Mouse (Mus musculus) urinary bladder, postnatal 10 days (tissue): ENCODE measurements around the gene Gna12.

Experiments used
- DNase-seq: peaks from one replicate; pipeline ENCODE4 v3.0.0; 2022; ENCODE audit warnings: low spot score

Gna12 gene

DNA sequence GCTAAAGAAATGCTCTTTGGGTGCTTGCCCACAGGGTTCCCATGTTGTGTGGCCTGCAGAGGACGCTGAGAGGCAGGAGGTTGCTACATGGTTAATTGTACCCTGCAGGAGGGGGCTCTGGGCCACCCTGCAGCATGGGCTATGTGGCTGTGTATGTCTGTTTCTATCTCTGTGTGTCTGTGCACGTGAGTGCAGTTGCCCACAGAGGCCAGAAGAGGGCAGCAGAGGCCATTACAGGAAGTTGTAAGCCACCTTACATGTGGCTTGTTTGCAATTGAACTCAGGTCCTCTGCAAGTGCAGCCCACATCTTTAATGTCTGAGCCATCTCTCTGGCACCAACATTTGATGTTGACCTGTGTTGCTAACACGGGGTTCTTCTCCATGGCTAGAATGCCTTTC, 77.6 kb downstream of the Gna12 start:
- no peak for DNase-seq

DNA sequence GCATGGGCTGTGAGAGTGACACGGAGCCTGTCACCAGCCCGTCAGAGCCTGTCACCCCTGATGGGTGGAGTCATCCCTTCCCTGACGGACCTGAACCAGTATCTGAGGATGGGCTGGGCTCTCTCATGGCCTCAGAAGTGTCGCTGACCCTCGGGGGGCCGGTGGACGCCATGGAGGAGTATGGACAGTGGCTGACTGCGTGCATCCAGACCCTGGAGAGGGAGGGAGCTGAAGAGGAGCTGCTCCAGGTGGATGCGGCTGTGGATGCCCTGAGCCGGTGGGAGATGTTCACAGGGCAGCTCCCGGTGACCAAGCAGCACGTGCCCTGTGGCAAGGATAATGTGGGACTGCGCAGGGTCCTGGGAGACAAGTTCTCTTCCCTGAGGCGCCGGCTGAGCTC, 78.2 kb downstream of the Gna12 start:
- no peak for DNase-seq

DNA sequence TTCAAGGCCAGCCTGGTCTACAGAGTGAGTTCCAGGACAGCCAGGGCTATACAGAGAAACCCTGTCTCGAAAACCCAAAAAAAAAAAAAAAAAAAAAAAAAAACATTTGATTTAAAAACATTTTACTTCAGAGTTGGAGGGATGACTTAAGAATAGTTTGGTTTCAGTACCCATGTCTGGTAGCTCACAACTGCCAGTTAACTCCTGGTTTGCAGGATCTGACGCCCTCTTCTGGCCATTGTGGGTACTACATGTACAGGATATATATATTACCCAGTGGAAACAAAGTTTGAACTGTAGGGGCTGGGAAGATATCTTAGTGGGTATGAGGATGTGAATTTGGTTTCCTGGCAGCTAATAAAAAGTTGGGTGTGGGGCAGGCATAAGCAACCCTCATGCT, 79.3 kb downstream of the Gna12 start:
- DNase-seq: no peak

DNA sequence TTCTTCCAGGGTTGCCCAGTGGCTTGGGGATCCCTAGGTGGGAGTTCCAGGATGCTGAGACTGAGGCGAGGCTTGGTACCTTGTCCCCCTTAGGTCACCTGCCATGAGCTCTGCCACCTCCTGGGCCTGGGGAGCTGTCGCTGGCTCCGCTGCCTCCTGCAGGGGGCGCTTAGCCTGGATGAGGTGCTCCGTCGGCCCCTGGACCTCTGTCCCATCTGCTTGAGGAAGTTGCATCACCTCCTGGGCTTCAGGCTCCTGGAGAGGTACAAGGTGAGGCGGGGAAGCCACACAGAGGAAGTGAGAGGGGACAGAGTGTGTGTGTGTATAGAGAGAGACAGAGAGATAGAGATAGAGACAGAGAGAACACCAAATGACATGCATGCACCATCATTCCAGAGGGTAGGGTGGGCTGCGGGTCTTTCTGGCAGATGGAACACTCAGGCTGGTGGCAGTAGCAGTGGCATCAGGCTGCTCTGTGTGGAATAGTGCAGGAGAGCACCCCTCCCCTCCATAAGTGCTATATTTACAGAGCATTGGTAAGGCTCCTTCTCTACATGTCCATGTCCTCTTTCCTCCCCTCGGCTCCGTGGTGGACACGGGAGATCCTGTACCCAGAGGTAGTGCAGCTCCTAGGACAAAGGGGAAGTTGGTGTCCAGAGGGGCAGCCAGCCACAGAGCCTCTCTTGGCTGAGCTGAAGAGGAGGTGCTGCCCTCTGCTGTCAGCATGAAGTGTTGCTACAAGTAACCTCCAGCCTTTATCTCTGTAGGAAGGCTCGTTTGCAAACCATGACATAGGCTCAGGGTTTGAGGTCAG, 81.0 kb downstream of the Gna12 start:
- DNase-seq: no peak

DNA sequence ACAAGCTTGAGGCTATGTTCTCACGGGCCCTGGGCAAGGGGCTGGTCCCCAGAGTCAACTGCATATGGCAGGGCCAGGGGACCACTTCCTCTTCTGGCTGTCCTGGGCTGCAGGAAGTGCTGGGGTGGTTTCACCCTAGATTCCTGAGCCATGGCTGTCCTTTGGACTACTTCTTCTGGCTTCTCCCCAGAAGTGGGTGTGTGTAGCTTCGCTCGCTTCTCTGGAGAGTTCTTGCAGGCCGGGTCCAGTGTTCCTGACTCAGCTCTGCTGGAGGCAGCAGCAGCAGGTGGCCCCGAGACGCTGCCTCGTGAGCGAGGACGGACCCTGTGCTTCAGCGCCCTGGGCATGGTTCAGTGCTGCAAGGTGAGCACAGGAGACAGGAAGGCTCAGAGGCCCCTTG, 81.8 kb downstream of the Gna12 start:
- DNase-seq: no peak

DNA sequence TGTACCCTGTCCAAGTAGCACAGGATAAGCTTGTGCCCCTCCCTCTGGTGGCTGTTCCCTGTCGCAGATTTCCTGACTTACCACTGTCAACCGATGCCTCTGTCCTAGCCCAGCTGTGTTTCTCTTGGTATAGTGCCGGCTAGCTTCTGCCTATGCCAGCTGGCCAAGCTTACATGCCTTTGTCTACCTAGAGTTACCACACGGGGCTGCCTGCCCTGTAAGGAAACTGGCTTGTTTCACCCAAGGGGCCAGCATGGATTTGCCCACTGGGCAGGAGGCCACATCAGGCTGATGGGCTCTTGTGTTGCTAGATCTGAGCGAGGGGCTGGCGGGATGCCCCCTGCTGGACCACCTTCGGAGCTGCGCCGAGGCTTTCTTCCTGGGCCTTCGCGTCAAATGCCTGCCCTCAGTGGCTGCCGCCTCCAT, 86.5 kb downstream of the Gna12 start:
- no peak for DNase-seq

DNA sequence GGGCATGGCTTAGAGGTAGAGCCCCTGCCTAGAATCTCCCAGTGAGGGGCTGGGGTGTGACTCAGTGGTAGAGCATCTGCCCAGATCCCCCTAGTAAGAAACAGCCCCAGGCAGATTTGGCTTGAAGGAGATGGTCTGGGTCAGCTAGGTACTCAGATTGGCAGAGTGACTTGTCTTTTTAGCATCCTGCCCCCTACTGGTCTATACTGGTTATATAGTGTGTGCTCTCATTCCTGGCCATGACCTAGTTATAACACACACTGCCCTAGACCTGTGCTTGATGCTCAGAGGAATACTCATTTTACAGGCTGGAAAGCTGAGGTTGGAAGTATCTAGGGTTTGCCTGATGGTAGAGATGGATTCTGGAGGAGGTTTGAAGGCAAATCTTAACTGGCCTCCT, 88.4 kb downstream of the Gna12 start:
- no peak for DNase-seq

DNA sequence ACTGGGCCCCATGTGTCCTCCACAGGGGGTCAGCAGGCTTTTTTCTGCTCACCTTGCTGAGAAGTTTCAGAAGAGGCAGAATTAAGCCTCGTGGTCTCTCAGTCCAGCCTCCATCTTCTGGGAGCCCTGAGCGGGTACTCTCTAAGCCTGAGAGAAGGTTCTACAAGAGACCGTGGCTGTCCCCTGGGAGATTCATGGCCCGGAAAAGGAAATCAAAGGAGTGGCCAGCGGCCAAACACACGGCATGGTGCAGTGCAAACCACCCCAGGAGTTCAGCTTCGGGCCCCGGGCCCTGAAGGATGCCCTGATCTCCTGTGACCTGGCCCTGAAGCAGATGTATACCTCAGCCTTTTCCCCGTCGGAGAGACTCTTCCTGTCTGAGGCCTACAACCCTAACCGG, 89.2 kb downstream of the Gna12 start:
- no peak for DNase-seq

DNA sequence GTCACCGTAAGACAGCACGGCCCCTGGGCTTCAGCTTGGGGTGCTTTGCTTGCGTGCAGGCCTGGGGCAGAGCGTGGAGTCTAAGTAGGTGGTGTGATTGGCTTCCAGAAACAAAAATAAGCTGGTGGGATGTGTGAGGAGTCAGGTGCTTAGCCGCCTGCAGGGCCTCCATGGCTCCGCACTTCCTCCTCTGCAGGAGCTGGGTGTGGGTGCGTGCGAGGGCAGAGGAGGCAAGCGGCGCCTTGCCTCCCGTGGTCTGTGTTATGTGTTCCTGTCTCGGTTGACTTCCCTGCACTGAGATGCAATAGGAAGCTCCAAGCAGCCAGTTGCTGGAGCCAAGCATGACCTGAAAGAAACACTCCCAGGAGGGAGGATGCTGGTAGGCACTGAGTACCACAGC, 90.4 kb downstream of the Gna12 start:
- DNase-seq: no peak

DNA sequence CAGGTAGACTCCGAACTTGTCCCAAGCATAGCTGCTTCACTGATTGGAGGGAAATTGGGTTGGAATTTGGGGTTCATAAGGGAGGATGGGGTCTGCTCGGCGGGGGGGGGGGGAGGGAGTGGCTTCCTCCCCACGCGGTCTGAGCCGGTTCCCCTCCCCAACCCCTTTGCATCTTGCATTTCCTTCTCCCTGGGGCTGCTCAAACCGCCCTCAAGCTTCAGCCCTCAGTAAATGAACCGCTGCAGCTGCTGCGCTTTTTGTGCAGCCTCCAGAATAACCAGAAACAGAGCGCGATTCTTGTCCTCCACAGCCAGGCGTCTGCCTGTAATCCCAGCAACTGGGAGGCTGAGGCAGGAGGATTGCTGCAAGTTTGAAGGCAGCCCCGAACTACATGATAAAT, 94.1 kb downstream of the Gna12 start:
- no peak for DNase-seq

DNA sequence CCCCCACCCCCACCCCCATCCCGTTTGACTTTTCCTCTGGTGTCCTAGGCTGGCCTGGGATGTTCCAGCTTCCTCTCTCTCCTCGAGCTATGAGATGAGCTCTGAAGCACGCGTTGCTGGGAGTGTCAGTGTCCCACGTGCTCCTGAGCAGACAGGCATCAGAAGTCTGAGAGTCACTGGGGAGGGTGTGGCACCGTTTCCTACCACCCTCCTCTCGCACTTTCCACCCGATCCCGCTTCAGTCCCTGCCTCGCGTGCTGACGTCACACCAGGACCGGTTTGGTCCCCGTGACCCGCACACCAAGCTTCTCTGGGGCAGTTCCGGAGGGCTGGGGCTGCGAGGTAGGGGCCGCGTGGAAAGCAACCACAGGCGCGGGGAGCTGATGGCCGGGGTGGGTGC, 94.9 kb downstream of the Gna12 start:
- no peak for DNase-seq

DNA sequence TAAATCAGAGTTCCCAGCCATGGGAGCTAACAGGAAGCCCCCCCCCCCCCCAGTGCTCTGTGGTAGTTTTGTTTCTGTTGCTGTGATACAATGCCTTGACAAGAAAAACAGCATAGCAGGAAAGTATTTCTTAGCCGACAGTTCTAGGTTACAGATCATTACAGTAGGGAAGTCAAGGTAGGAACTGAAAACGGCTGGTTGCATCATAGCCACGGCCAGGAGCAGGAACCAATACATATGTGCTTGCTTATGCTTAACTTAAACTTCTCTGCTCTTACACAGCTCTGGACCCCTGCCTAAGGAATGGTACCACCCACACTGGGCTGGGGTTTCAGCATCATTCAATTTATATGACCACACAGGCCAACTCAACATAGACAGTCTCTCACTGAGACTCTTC, 96.9 kb downstream of the Gna12 start:
- DNase-seq: no peak

DNA sequence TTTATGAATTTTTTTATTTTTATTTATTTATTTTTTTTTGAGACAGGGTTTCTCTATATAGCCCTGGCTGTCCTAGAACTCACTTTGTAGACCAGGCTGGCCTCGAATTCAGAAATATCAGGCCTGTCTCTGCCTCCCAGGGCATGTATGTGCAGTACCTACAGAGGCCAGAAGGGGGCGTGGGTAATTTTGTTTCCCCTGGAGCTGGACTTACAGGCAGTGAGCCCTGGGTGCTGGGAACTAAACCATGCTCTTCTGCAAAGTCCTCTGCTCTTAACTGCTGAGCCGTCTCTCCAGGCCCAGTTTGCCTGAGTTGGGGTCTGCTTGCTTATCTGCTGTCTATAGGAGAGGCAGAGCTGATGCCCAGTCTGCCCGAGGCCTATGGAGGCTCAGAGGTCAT, 98.0 kb downstream of the Gna12 start:
- DNase-seq: no peak

DNA sequence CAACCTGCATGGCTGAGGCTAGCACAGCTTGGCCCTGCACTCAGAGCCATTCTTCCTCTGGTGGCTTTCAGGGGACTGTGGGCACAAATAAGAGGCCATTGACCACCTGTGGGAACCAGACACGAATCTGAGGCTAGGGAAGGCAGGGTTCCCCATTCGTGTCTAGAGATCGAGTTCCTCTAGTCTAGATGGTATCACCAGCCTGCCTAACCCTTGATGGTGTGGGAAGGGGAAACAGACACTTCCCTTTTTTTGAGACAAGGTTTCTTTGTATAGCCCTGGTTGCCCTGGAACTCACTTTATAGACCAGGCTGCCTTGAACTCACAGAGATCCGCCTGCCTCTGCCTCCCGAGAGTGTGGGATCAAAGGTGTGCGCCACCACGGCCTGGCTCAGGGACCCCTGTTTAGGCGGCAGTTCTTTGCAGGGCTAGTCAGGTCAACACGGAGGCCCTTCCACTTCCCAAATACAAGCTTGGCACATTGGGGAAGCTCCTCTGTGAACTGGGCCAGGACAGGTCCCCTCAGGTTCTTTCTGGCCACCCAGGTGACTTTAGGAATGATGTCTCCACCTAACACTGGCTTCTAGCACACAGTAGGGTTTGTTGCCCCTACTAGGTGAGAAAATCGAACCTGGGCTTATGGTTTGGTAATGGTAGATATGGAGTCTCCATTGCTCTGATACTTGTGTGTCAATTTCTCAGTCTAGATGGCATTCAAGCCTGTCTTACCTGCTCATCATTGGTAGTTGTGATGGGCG, 99.0 kb downstream of the Gna12 start:
- DNase-seq: no peak

DNA sequence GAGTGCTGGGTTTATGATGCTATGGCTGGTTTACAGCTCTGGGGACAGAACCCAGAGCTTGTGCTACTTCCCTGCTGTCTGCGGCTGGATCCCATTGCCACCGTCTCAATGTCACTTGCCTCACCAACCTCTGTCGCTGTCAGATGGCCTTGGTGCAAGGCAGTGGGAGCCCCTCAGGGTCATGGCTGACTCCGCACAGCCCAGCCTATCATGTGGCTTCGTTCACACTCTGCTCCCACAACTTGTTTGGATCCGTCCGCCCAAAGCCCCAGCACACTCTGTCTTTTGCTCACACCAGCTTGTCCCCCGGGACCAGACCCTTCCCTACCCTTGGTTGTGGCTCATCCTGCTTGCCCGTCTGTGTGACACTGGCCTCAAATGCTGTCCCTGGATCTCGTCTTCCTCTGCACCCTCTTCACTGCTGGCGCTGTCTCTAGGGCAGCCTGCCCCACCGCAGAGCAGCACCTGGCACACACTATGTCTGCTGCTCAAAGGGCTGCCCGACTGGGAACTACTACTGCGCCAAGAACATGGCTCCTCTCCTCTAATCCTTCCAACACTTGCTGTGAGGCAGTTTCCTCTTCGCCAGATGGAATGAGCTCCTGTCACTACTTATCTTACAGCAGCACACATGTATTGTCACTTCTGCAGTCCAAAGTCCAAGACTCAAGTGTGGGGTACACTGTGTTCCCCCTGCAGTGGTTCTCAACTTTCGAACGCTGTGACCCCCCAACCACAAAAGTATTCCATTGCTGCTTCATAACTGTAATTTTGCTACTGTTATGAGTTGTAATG, 103.1 kb downstream of the Gna12 start:
- DNase-seq: no peak

DNA sequence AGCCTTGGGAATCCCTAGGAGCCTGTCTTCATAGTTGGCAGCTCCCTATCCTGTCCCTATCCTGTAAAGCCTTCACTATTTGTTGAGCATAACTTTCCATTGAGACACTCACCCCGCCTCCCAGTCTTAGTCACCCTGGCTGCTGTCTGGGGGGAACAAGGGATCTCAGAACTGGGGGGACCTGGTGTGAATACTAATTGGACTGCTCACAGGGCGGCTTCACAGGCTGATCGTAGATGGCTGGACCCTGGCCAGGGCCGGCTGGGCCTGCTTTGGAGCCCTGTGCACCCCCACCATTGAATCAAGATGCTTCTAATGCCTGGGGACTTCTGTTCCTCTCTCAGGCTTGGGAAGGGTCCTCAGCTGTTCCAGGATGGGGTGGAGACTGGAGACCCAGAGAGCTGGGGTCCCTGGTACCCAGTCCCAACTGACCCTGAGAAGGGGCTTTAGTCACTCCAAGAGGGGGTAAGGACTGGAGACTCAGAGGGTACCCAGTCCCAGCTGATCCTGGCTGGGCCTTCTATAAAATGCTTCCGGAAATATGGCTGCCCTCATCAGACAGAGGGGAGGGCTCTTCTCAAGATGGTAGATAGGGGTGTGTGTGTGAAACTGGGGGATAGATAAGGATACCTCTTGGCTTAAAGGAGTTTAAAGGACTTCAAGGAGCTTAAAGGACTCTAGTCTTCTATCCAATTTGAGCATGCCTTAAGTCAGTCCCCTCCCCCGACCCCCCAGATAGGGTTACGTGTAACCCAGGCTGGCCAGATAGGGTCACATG, 104.0 kb downstream of the Gna12 start:
- DNase-seq: no peak

DNA sequence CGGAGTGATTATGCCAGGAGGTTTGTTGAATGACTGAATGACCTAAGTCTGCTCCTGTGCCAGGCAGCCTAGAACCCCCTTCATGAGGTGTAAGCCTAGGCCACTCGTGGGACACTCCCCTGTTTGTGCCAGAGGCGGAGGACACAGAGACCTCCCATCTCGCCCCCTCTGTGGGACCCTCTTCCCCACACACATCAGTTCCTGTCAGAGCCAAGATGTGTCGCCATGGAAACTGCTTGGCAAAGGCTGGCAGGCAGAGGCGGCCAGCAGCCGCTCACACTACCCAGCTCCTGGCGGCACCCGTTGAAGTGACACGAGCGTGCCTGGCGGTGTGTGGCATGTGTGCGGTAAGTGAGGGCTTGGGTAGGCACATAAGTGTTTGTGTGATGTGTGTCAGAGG, 106.4 kb downstream of the Gna12 start, which contains the start of gene Amz1:
Amz1 (plus strand) TSS at position 306 of the 400 bp plus-strand sequence.
- no peak for DNase-seq

DNA sequence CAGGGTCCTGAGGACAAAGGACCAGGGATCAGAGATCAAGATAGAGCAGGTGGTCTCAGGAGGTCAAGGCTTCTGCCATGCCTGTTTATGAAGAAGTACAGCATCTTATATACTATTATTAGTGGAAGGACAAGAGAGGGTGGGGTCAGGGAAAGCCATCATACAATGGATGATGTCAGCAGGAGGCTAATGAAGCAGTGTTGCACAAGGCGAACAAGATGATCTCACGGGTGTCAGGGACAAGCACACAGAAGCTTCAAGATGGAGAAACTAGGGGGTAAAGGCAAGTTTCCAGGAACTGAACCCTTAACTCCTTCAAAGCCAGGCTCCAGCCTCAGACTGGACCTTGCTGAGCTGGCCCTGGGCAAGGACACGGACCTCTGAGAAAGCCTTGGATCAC, 108.1 kb downstream of the Gna12 start:
- DNase-seq: no peak

DNA sequence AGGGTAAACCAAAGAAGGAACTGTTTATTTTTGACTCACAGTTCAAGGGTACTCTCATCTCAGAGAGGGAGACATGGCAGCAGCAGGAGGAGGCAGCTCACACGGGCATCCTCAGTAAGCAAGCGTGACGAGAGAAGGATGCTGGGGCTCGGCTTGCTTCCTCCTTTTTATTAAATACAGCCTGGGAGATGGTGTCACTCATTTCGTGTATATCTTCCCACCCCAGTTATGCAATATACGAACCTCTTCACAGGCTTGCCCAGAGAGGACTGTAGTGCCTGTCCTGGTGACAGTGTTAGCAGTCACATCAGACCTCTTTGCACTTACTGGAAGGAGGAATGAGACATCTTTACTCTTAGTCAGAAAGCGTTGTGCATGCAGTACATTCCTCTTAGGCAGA, 109.5 kb downstream of the Gna12 start:
- no peak for DNase-seq

DNA sequence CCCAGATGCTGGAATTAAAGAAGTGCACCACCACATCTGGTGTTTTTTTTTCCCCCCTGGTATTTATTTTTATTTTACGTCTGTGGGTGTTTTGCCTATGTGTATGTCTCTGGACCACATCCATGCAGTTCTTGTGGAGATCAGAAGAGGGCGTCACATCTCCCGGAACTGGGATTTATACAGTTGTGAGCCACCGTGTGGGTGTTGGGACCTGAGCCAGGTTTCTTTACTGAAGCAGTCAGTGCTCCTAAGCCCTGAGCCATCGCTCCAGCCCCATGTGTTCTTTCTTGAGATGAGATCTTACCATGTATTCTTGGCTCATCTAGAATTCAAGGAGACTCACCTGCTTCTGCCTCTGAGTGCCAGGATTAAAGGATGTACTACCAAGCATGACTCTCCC, 119.2 kb downstream of the Gna12 start:
- no peak for DNase-seq

DNA sequence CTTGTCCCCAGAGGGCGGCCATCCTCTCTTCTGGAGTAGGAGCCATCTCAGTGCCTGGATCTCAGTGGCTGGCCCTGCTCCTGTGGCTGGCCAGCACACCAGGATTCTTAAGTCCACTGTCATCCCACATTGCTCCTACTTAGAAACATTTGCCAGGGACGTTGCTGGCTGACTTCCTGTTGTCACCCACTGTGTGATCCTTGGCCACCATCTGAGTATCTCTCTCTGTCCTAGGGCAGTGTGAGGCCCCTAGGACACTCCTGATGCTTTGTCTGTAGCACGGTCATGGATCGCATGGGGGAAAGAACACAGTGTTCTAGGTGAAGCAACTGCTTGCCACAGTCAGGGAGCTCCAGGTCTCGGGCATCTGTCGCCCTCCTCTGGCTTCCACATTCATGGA, 119.9 kb downstream of the Gna12 start:
- DNase-seq: no peak
